Mouse (Mus musculus): ENCODE measurements around the gene Chchd3.

GRCm38 (mm10) chr6:33032543-33032942 is 27.5 kb downstream of the Chchd3 start:
- TF ChIP-seq CTCF (conservative IDR thresholded peaks at IDR 0.05; ENCODE audit: insufficient read depth, insufficient read length, low read depth, low read length) (no peak), POLR2A (IDR thresholded peaks at IDR 0.05; ENCODE audit: low read depth, low read length) (no peak)

All from kidney, adult 2 months (tissue).